Mouse (Mus musculus): ENCODE measurements at regions not wholly inside any gene's neighbourhood (a gene's known extent, or its start where the extent isn't known, plus 50 kb on each side); places are given as distances from the start of the nearest gene placed in this dataset.

- H3K36me3 ChIP-seq (ENCODE audit: insufficient read depth, low read length), result no peaks in the 10 kb centered on the region
- H3K4me1 ChIP-seq (ENCODE audit: insufficient read depth, low read depth, low read length), result no peaks in the 10 kb centered on the region
- no peak overlapping the region for H3K4me2 ChIP-seq (replicated peaks; ENCODE audit: low read depth, low read length)
- no peak for ATAC-seq
- 19% methylated on average over 1 of the region's 1 CpGs for WGBS
- no peak overlapping the region for H3K4me3 ChIP-seq (ENCODE audit: low read depth, low read length)
- no peaks in the 10 kb centered on the region for H3K27me3 ChIP-seq (replicated peaks; ENCODE audit: insufficient read depth, low read length)
- TF ChIP-seq CTCF (IDR thresholded peaks at IDR 0.05) (peak; percentile 60), EP300 (IDR thresholded peaks at IDR 0.05) (no peak)
- DNase-seq (ENCODE audit: low spot score), result peak; percentile 22
- H3K9me3 ChIP-seq (ENCODE audit: low read length), result no peaks in the 10 kb centered on the region
- H3K9ac ChIP-seq (replicated peaks; ENCODE audit: low read depth), result no peak overlapping the region
- no peak overlapping the region for H3K27ac ChIP-seq (ENCODE audit: low read length)
Measured at GRCm38 (mm10) chr2:147656667-147657066, 294.9 kb downstream of the Pax1 start.

GRCm38 (mm10) chr2:147650229-147650628, 288.5 kb downstream of the Pax1 start:
- TF ChIP-seq EP300 (IDR thresholded peaks at IDR 0.05) (no peak), CTCF (IDR thresholded peaks at IDR 0.05) (no peak)

GRCm38 (mm10) chr2:147647972-147648371, 286.2 kb downstream of the Pax1 start:
- no peak overlapping the region for H3K4me3 ChIP-seq (ENCODE audit: low read depth, low read length)
- H3K27me3 ChIP-seq (replicated peaks; ENCODE audit: insufficient read depth, low read length), result no peaks in the 10 kb centered on the region
- H3K27ac ChIP-seq (ENCODE audit: low read length), result no peak overlapping the region
- H3K9ac ChIP-seq (replicated peaks; ENCODE audit: low read depth), result no peak overlapping the region
- 73% methylated on average over 8 of the region's 8 CpGs for WGBS
- no peaks in the 10 kb centered on the region for H3K9me3 ChIP-seq (ENCODE audit: low read length)
- ATAC-seq (no peak), DNase-seq (ENCODE audit: low spot score) (no peak)
- no peak for TF ChIP-seq CTCF (IDR thresholded peaks at IDR 0.05)
- no peak for TF ChIP-seq EP300 (IDR thresholded peaks at IDR 0.05)
- no peaks in the 10 kb centered on the region for H3K4me1 ChIP-seq (ENCODE audit: insufficient read depth, low read depth, low read length)
- H3K4me2 ChIP-seq (replicated peaks; ENCODE audit: low read depth, low read length), result no peak overlapping the region
- H3K36me3 ChIP-seq (ENCODE audit: insufficient read depth, low read length), result no peaks in the 10 kb centered on the region

More at GRCm38 (mm10) chr2:147650229-147650628, 288.5 kb downstream of the Pax1 start:
- WGBS, result 72% methylated on average over 3 of the region's 3 CpGs
- no peak overlapping the region for H3K9ac ChIP-seq (replicated peaks; ENCODE audit: low read depth)
- H3K36me3 ChIP-seq (ENCODE audit: insufficient read depth, low read length), result no peaks in the 10 kb centered on the region
- DNase-seq (ENCODE audit: low spot score), result no peak
- H3K27ac ChIP-seq (ENCODE audit: low read length), result no peak overlapping the region
- H3K4me3 ChIP-seq (ENCODE audit: low read depth, low read length), result no peak overlapping the region
- H3K27me3 ChIP-seq (replicated peaks; ENCODE audit: insufficient read depth, low read length), result no peaks in the 10 kb centered on the region
- H3K4me2 ChIP-seq (replicated peaks; ENCODE audit: low read depth, low read length), result no peak overlapping the region
- H3K9me3 ChIP-seq (ENCODE audit: low read length), result no peaks in the 10 kb centered on the region
- no peak for ATAC-seq
- H3K4me1 ChIP-seq (ENCODE audit: insufficient read depth, low read depth, low read length), result no peaks in the 10 kb centered on the region

GRCm38 (mm10) chr2:147647506-147647905, 285.8 kb downstream of the Pax1 start:
- TF ChIP-seq EP300 (IDR thresholded peaks at IDR 0.05) (no peak), CTCF (IDR thresholded peaks at IDR 0.05) (no peak)
- Histone ChIP-seq H3K9ac (replicated peaks; ENCODE audit: low read depth) (no peak overlapping the region), H3K27ac (ENCODE audit: low read length) (no peak overlapping the region), H3K9me3 (ENCODE audit: low read length) (no peaks in the 10 kb centered on the region), H3K27me3 (replicated peaks; ENCODE audit: insufficient read depth, low read length) (no peaks in the 10 kb centered on the region), H3K36me3 (ENCODE audit: insufficient read depth, low read length) (no peaks in the 10 kb centered on the region), H3K4me3 (ENCODE audit: low read depth, low read length) (no peak overlapping the region), H3K4me2 (replicated peaks; ENCODE audit: low read depth, low read length) (no peak overlapping the region), H3K4me1 (ENCODE audit: insufficient read depth, low read depth, low read length) (no peaks in the 10 kb centered on the region)
- ATAC-seq (no peak), DNase-seq (ENCODE audit: low spot score) (no peak)
- WGBS, result 73% methylated on average over 4 of the region's 4 CpGs

- 69% methylated on average over 1 of the region's 1 CpGs for WGBS
- DNase-seq (ENCODE audit: low spot score) (no peak), ATAC-seq (no peak)
Measured at GRCm38 (mm10) chr2:147637882-147638281, 276.2 kb downstream of the Pax1 start.

GRCm38 (mm10) chr2:147632737-147633136, 271.0 kb downstream of the Pax1 start:
- Histone ChIP-seq H3K36me3 (ENCODE audit: insufficient read depth, low read length) (no peaks in the 10 kb centered on the region), H3K4me3 (ENCODE audit: low read depth, low read length) (no peak overlapping the region), H3K27ac (ENCODE audit: low read length) (no peak overlapping the region), H3K9ac (replicated peaks; ENCODE audit: low read depth) (no peak overlapping the region), H3K4me1 (ENCODE audit: insufficient read depth, low read depth, low read length) (no peaks in the 10 kb centered on the region), H3K4me2 (replicated peaks; ENCODE audit: low read depth, low read length) (no peak overlapping the region), H3K9me3 (ENCODE audit: low read length) (no peaks in the 10 kb centered on the region), H3K27me3 (replicated peaks; ENCODE audit: insufficient read depth, low read length) (no peaks in the 10 kb centered on the region)
- TF ChIP-seq CTCF (IDR thresholded peaks at IDR 0.05), result no peak
- TF ChIP-seq EP300 (IDR thresholded peaks at IDR 0.05), result no peak
- DNase-seq (ENCODE audit: low spot score) (no peak), ATAC-seq (no peak)
- 46% methylated on average over 6 of the region's 6 CpGs for WGBS

More at GRCm38 (mm10) chr2:147637882-147638281, 276.2 kb downstream of the Pax1 start:
- H3K27ac ChIP-seq (ENCODE audit: low read length), result no peak overlapping the region
- H3K4me2 ChIP-seq (replicated peaks; ENCODE audit: low read depth, low read length), result no peak overlapping the region
- H3K9ac ChIP-seq (replicated peaks; ENCODE audit: low read depth), result no peak overlapping the region
- no peaks in the 10 kb centered on the region for H3K9me3 ChIP-seq (ENCODE audit: low read length)
- H3K27me3 ChIP-seq (replicated peaks; ENCODE audit: insufficient read depth, low read length), result no peaks in the 10 kb centered on the region
- TF ChIP-seq EP300 (IDR thresholded peaks at IDR 0.05) (no peak), CTCF (IDR thresholded peaks at IDR 0.05) (no peak)
- H3K4me3 ChIP-seq (ENCODE audit: low read depth, low read length), result no peak overlapping the region
- H3K36me3 ChIP-seq (ENCODE audit: insufficient read depth, low read length), result no peaks in the 10 kb centered on the region
- no peaks in the 10 kb centered on the region for H3K4me1 ChIP-seq (ENCODE audit: insufficient read depth, low read depth, low read length)

- H3K4me3 ChIP-seq (ENCODE audit: low read depth, low read length), result no peak overlapping the region
- DNase-seq (ENCODE audit: low spot score) (no peak), ATAC-seq (no peak)
- H3K4me1 ChIP-seq (ENCODE audit: insufficient read depth, low read depth, low read length), result no peaks in the 10 kb centered on the region
- H3K36me3 ChIP-seq (ENCODE audit: insufficient read depth, low read length), result no peaks in the 10 kb centered on the region
- no peak overlapping the region for H3K9ac ChIP-seq (replicated peaks; ENCODE audit: low read depth)
- H3K27ac ChIP-seq (ENCODE audit: low read length), result no peak overlapping the region
- no peak overlapping the region for H3K4me2 ChIP-seq (replicated peaks; ENCODE audit: low read depth, low read length)
- no peaks in the 10 kb centered on the region for H3K9me3 ChIP-seq (ENCODE audit: low read length)
- no peak for TF ChIP-seq CTCF (IDR thresholded peaks at IDR 0.05)
- TF ChIP-seq EP300 (IDR thresholded peaks at IDR 0.05), result no peak
- WGBS, result 63% methylated on average over 3 of the region's 3 CpGs
- no peaks in the 10 kb centered on the region for H3K27me3 ChIP-seq (replicated peaks; ENCODE audit: insufficient read depth, low read length)
Measured at GRCm38 (mm10) chr2:147629716-147630115, 268.0 kb downstream of the Pax1 start.
